Mouse (Mus musculus) neutrophil, adult 5-6 weeks (primary cell): ENCODE results near the gene 1700029F12Rik. TPM values are rescaled to one million over a fixed set of nuclear protein-coding genes. Genes with fewer than 3 reads are reported as not detected.
A peak's percentile ranks its signal among the peaks of the same experiment; 100 is the strongest.

Experiments used
- ATAC-seq: fragments of 151-379, 151-347 bp; 2 replicates; pipeline ENCODE4 v1.8.0; 2017; ENCODE audit warnings: mild to moderate bottlenecking, moderate TSS enrichment; ENCODE audit not compliant: insufficient number of reproducible peaks, poor library complexity, low FRiP score, severe bottlenecking; ENCODE audit errors: extremely low read depth
- total RNA-seq: library from RNA; stranded (forward); fragments of 200-1000 nt; gene quantifications from 2 replicates; pipeline ENCODE4 v1.2.3, GENCODE M21; 2017

Gene 1700029F12Rik
- total RNA-seq, 1 experiment from 2014 or later = not detected

DNA sequence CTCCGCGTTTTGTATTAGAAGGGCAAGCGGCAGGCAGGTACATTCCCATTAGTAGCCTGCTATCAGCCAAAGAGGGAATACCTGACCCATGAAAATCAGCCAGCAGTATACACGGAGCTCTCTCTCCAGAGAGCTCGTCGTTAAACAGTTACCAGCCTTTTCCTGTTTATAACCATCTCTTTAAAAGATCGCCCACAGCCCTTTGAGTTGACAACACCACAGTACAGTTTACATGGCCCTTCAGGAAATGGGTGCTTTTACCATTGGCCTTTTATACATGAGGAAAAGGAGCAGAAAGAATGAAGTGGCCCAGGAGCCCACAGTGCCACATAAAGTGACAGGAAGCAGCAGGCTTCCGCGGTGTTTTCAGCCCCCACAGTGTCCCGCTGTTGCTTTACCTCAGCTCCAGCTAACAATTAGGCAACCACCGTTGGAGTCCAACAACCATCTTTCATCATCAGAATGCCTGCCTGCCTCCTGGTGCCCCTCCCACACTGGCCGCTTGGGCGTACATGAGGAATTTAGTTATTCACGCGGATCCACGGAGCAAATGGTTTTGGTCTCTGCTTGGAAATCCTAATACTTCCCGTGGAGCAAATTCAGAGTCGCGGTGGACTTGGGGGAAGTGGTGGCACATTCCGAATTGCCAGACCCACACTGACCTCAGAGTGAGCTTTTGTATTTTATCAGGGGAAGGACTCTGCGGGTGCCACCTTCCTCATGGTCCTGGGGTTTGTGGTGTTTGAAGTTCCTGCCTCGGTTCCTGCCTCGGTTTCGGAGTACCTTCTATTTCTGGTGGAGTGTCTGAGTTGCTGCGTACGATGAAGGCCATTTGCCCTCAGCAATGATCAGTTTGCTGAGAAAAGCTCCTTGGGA, 50.7 kb downstream of the 1700029F12Rik start:
- 0 out of 2 replicates have a peak, but pooled peaks have one; percentile 33 for ATAC-seq

DNA sequence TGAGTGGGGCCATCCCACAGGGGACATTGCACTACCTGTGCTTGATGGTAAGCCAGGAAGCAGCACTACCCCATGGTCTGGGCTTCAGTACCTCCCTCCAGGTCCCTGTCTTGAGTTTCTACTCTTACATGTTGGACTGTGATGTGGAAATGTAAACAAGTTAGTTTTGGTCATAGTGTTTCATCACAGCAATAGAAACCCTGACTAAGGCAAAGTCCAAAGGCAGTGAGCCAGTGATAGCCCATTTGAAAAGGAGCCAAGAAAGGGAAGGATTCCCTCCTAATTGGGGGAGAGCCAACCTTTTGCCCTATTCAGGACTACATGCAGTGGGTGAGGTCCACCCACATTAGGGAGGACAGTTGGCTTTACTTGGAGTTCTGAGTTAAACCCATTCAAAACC, 53.6 kb downstream of the 1700029F12Rik start:
- ATAC-seq = no peak

DNA sequence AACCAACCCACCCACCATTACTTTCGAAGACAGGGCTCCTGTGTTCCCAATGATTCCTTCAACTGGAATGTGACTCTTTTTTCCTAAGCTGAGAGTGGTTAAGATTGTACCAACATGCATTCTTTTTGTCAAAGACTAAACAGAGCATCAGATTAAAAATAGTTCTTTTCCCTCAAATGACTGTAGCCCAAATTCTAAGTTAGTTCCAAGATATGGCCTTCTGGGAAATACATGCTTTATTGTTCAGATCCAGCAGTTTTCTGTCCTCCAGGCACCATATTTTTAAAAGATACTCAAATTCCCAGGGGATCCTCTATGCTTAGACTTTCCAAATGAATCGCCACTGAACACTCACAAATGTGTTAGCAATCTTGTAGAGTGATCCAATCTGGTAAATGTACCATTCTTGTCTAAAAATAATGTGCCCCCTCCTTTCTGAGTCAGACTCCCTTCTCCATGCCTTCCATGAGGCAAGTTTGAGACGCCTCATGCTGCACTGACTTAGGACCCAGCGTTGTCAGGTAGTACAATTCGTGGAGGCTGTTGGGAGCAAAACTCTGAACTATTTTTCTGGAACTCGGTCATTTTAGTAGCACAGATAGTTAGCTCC, 57.1 kb downstream of the 1700029F12Rik start:
- no peak for ATAC-seq

DNA sequence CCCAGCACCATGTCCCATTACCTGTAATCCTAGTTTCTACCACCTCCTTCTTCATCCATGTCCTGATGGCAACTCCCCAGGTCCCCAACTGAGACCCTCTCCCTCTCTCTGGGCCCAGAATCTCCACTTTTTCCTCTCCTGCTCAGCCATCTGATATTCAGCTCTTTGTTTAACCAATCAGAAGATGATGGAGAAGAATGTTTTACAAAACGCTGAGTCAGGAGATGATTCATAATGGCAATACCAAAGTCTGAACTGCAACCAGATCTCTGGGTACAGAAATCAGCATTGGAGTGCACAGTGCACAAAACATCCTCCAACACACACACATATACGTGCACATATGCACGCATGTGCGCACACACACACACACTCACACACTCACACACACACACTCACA, 60.8 kb downstream of the 1700029F12Rik start:
- ATAC-seq = no peak

Other genes starting within 250 kb of the 1700029F12Rik start
- gene Gcnt4, start 109.7 kb downstream of the 1700029F12Rik start, total RNA-seq = not detected in 2 replicates
- gene Fam169a, start 32.9 kb upstream of the 1700029F12Rik start, total RNA-seq = 0.23 and 0.25 TPM in 2 replicates
- 2.2 and 4.5 TPM in 2 replicates for gene Gm6169, start 64.9 kb upstream of the 1700029F12Rik start, total RNA-seq
- 50.8 and 59.4 TPM in 2 replicates for gene Gfm2, start 103.6 kb upstream of the 1700029F12Rik start, total RNA-seq
- gene Nsa2, start 103.6 kb upstream of the 1700029F12Rik start, total RNA-seq = 187 and 231 TPM in 2 replicates
- 71.2 TPM in 2 replicates for gene Hexb, start 164.0 kb upstream of the 1700029F12Rik start, total RNA-seq
- gene Enc1, start 206.7 kb upstream of the 1700029F12Rik start, total RNA-seq = 3.7 and 4.1 TPM in 2 replicates